8 mouse cellular contexts compared by ENCODE assay signal in genomic region chr9:98538017-98538712, GRCm38 (mm10). TPM values are rescaled to one million over a fixed set of nuclear protein-coding genes. Genes with fewer than 3 reads are reported as not detected.
DNase-seq lines count a peak whose midpoint lies in the region; ATAC-seq and TF ChIP-seq lines count a peak whose summit lies in the region.

No protein-coding gene starts in this region.

- H3K9me3 ChIP-seq in heart, embryonic 14.5 days (ENCODE audit: control insufficient read depth, low read length), result no peaks in the 10 kb centered on the region
- 0 out of 2 replicates have a peak, but pooled peaks cover 3% of the 10 kb centered on the region for H3K9me3 ChIP-seq in forebrain, embryonic 13.5 days (replicated peaks)

- intact Hi-C loops in left cerebral cortex, adult 2 months (cut with DNase I), result loop anchor here (1.0 to 5.0 kb wide), 6 partner anchors 96 to 1366 kb away; partner anchors contain the start of gene Clstn2

- no peaks in the 10 kb centered on the region for H3K36me3 ChIP-seq in heart, embryonic 14.5 days (ENCODE audit: control insufficient read depth, insufficient read depth, low read length)
- H3K36me3 ChIP-seq in forebrain, embryonic 13.5 days (ENCODE audit: poor library complexity, severe bottlenecking), result no peaks in the 10 kb centered on the region

- no peak for ATAC-seq in heart, embryonic 14.5 days (ENCODE audit: insufficient number of reproducible peaks, insufficient read depth, low FRiP score, low read depth)
- ATAC-seq in forebrain, embryonic 13.5 days, result peak; percentile 65

- DNase-seq in heart, adult 8-10 months (ENCODE audit: low spot score), result no peak
- peak; percentile 72 for DNase-seq in 416B (ENCODE audit: low read depth)
- peak; percentile 49 for DNase-seq in mesoderm, embryonic 11.5 days (ENCODE audit: low read depth, low spot score)
- no peak for DNase-seq in left cerebral cortex, adult 2 months (ENCODE audit: extremely low spot score in 1 of 2, low spot score in 2 of 2)
- DNase-seq in layer of hippocampus, adult 9-11 months, result no peak
- no peak for DNase-seq in cerebellum, adult 11-12 months

- peak overlapping the region; percentile 35 for H3K4me2 ChIP-seq in heart, embryonic 14.5 days (ENCODE audit: low read length)
- peak overlapping the region; percentile 33 for H3K4me2 ChIP-seq in forebrain, embryonic 13.5 days

- TF ChIP-seq CTCF in left cerebral cortex, adult 2 months (IDR thresholded peaks at IDR 0.05), result no peak

- no peaks in the 10 kb centered on the region for H3K27me3 ChIP-seq in heart, embryonic 14.5 days (ENCODE audit: control insufficient read depth, insufficient read depth, low read length)
- H3K27me3 ChIP-seq in forebrain, embryonic 13.5 days, result 0 out of 2 replicates have a peak, but pooled peaks cover 4% of the 10 kb centered on the region

- WGBS in heart, embryonic 14.5 days, result 41% methylated on average over 13 of the region's 13 CpGs
- 52% methylated on average over 13 of the region's 13 CpGs for WGBS in forebrain, embryonic 13.5 days

- peaks cover 3 to 6% of the 10 kb centered on the region in 2 experiments; a peak in 2 of 4 replicates for H3K4me1 ChIP-seq in heart, embryonic 14.5 days (ENCODE audit: control insufficient read depth in 2 of 2, insufficient read depth in 2 of 2, low read length in 2 of 2)
- H3K4me1 ChIP-seq in forebrain, embryonic 13.5 days, result peaks cover 7% of the 10 kb centered on the region; the same call in 1 of the 2 replicates

- H3K4me3 ChIP-seq in heart, embryonic 14.5 days (ENCODE audit: control insufficient read depth in 1 of 2, insufficient read depth in 1 of 2, low read depth in 1 of 2, low read length in 2 of 2), result no peak overlapping the region
- no peak overlapping the region for H3K4me3 ChIP-seq in forebrain, embryonic 13.5 days
- H3K4me3 ChIP-seq in left cerebral cortex, adult 2 months, result no peak overlapping the region

- H3K27ac ChIP-seq in heart, embryonic 14.5 days (replicated peaks in 1 of 2; ENCODE audit: control insufficient read depth in 1 of 2, insufficient read depth in 1 of 2, low read depth in 2 of 2, low read length in 2 of 2), result no peak overlapping the region
- no peak overlapping the region for H3K27ac ChIP-seq in forebrain, embryonic 13.5 days
- no peak overlapping the region for H3K27ac ChIP-seq in left cerebral cortex, adult 2 months

- no peak overlapping the region; the same call in 1 of the 2 replicates for H3K9ac ChIP-seq in heart, embryonic 14.5 days (ENCODE audit: low read length)
- H3K9ac ChIP-seq in forebrain, embryonic 13.5 days, result no peak overlapping the region

RNA-seq across cellular contexts. Expression of gene Copb2, which starts 25.4 kb away (rescaled TPM):
- 132 and 141 TPM in 2 replicates for polyA plus RNA-seq in heart, embryonic 14.5 days (2014; fragmentation: Nextera tagmentation; extraction: Ambion mirVana)
- 100 to 1,000 TPM in 3 of 4 experiments, 10 to 100 TPM in 1; 98.3 to 116 (median 105) TPM for total RNA-seq in heart, adult 8-10 months (2022)
- 122 and 134 TPM in 2 replicates for polyA plus RNA-seq in forebrain, embryonic 13.5 days (2015; fragmentation: Nextera tagmentation; extraction: Ambion mirVana)
- total RNA-seq in left cerebral cortex, adult 2 months (2021), result 10 to 100 TPM; 84.2 to 91.0 TPM

RNA-seq across cellular contexts. Expression of gene Rbp2, which starts 52.2 kb away (rescaled TPM):
- polyA plus RNA-seq in heart, embryonic 14.5 days (2014; fragmentation: Nextera tagmentation; extraction: Ambion mirVana), result 0.35 and 0.75 TPM in 2 replicates
- not detected for total RNA-seq in heart, adult 8-10 months (2022)
- polyA plus RNA-seq in forebrain, embryonic 13.5 days (2015; fragmentation: Nextera tagmentation; extraction: Ambion mirVana), result not detected in 2 replicates
- total RNA-seq in left cerebral cortex, adult 2 months (2021), result not detected

Comparison
In these comparisons a context has a peak if more than half of its experiments do, and no peak if none do; other contexts are left out.
1. DNase-seq: peak in 416B (single experiment) and mesoderm, embryonic 11.5 days (single experiment); none in heart, adult 8-10 months (single experiment), left cerebral cortex, adult 2 months (0 of 2), layer of hippocampus, adult 9-11 months (single experiment) and cerebellum, adult 11-12 months (single experiment).